Mouse (Mus musculus): ENCODE measurements around the gene Vmn1r233. TPM values are rescaled to one million over a fixed set of nuclear protein-coding genes. Genes with fewer than 3 reads are reported as not detected.
A peak's percentile ranks its signal among the peaks of the same experiment; 100 is the strongest.

Vmn1r233 gene
- not detected in 2 replicates for polyA plus RNA-seq (2014; fragmentation: Nextera tagmentation; extraction: Ambion mirVana)

- Histone ChIP-seq H3K4me1 (ENCODE audit: control insufficient read depth, insufficient read depth, low read length) (no peaks in the 10 kb centered on the region), H3K9me3 (ENCODE audit: control insufficient read depth, low read length) (no peaks in the 10 kb centered on the region), H3K9ac (replicated peaks; ENCODE audit: low read depth, low read length) (no peak within 1 kb of the TSS), H3K4me3 (ENCODE audit: low read depth, low read length) (no peak within 1 kb of the TSS), H3K4me2 (ENCODE audit: low read depth, low read length) (no peak within 1 kb of the TSS), H3K27ac (ENCODE audit: low read depth, low read length) (no peak within 1 kb of the TSS), H3K36me3 (ENCODE audit: control insufficient read depth, insufficient read depth, low read length) (no peaks in the 10 kb centered on the region), H3K27me3 (ENCODE audit: control insufficient read depth, insufficient read depth, low read length) (no peaks in the 10 kb centered on the region)
- no peak for ATAC-seq (ENCODE audit: low read depth)
Observed at GRCm38 (mm10) chr17:20996364-20996763, at the start of gene Vmn1r233. Vmn1r233 (minus strand) TSS chr17:20996464.

DNA sequence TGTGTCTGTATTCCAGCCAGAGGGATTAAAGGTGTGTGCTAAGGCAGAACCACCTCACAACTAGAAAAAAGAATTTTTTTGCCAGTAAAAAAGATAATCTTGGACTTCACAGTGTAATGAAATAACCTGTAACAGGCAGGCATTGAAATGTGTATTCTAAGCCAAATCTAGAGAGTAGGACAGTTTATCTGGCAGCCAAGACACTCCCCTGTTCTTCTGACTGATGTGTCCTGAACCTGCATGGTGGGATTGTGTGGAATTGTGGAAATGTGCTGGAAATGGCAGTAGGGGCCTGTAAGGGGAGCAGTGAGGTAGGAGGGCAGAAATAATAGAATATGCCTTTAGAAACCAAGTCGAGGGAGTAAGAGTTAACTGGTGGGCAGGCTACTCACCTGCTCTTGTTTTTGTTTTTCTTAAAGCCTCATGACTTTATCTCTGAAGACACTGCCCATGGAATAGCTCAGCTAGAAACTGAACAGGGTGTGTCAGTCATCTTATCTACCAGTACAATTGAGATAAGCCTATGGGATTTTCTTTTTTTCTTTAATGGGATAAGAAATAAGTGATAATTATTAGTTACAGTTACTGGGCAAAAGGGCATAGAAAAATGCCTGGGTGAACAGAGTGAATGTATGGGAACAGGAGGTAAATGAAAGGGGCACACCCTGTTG is 22.3 kb upstream of the Vmn1r233 start:
- Histone ChIP-seq H3K36me3 (ENCODE audit: control insufficient read depth, insufficient read depth, low read length) (peaks cover 42% of the 10 kb centered on the region), H3K9me3 (ENCODE audit: control insufficient read depth, low read length) (no peaks in the 10 kb centered on the region), H3K27me3 (ENCODE audit: control insufficient read depth, insufficient read depth, low read length) (no peaks in the 10 kb centered on the region), H3K9ac (replicated peaks; ENCODE audit: low read depth, low read length) (no peak overlapping the region), H3K4me2 (ENCODE audit: low read depth, low read length) (no peak overlapping the region), H3K4me3 (ENCODE audit: low read depth, low read length) (no peak overlapping the region), H3K27ac (ENCODE audit: low read depth, low read length) (no peak overlapping the region), H3K4me1 (ENCODE audit: control insufficient read depth, insufficient read depth, low read length) (no peaks in the 10 kb centered on the region)
- 87% methylated on average over 1 of the region's 1 CpGs for WGBS
- ATAC-seq (ENCODE audit: low read depth) = no peak

DNA sequence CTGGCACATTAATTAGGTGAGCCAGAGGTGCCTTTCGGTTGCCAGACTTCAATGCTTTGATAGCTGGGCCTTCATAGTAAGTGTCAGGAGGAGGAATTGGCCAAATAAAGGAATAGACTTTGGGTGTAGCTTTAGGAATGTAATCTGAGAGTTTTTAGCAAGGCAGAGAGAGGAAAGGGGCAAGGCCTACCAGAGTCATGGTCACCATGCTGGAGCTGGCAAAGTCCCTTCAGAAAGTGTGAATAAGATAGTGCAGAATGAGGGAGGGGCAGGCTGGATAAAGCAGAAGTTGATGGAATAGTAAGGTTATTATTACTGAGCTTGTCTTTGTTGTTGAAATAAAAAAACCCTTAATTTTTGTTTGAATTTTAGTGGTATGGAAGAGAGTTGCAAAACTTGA is 13.5 kb upstream of the Vmn1r233 start:
- H3K27ac ChIP-seq (ENCODE audit: low read depth, low read length) = peak overlapping the region; percentile 90; the same call in 1 of the 2 replicates
- no peak for ATAC-seq (ENCODE audit: low read depth)

GRCm38 (mm10) chr17:21008382-21009331 is 12.4 kb upstream of the Vmn1r233 start, which contains the start of gene Zfp160:
Zfp160 (plus strand) TSS chr17:21008903.
- Histone ChIP-seq H3K36me3 (ENCODE audit: control insufficient read depth, insufficient read depth, low read length) (peaks cover 6% of the 10 kb centered on the region), H3K4me2 (ENCODE audit: low read depth, low read length) (peak within 1 kb of the TSS; percentile 84), H3K27ac (ENCODE audit: low read depth, low read length) (peak within 1 kb of the TSS; percentile 90), H3K4me1 (ENCODE audit: control insufficient read depth, insufficient read depth, low read length) (peaks cover 9% of the 10 kb centered on the region; the same call in 1 of the 2 replicates), H3K4me3 (ENCODE audit: low read depth, low read length) (peak within 1 kb of the TSS; percentile 72), H3K9ac (replicated peaks; ENCODE audit: low read depth, low read length) (peak within 1 kb of the TSS; percentile 85), H3K27me3 (ENCODE audit: control insufficient read depth, insufficient read depth, low read length) (no peaks in the 10 kb centered on the region), H3K9me3 (ENCODE audit: control insufficient read depth, low read length) (no peaks in the 10 kb centered on the region)
- 6% methylated on average over 36 of the region's 36 CpGs for WGBS
- peak; percentile 98 for ATAC-seq (ENCODE audit: low read depth)

More for the DNA sequence above, 13.5 kb upstream of the Vmn1r233 start:
- Histone ChIP-seq H3K4me2 (ENCODE audit: low read depth, low read length) (peak overlapping the region; percentile 84), H3K4me3 (ENCODE audit: low read depth, low read length) (peak overlapping the region; percentile 72), H3K36me3 (ENCODE audit: control insufficient read depth, insufficient read depth, low read length) (peaks cover 10% of the 10 kb centered on the region), H3K9me3 (ENCODE audit: control insufficient read depth, low read length) (no peaks in the 10 kb centered on the region), H3K4me1 (ENCODE audit: control insufficient read depth, insufficient read depth, low read length) (peaks cover 9% of the 10 kb centered on the region; the same call in 1 of the 2 replicates), H3K9ac (replicated peaks; ENCODE audit: low read depth, low read length) (peak overlapping the region; percentile 85), H3K27me3 (ENCODE audit: control insufficient read depth, insufficient read depth, low read length) (no peaks in the 10 kb centered on the region)
- 15% methylated on average over 1 of the region's 1 CpGs for WGBS

- no peak for ATAC-seq (ENCODE audit: low read depth)
- Histone ChIP-seq H3K27me3 (ENCODE audit: control insufficient read depth, insufficient read depth, low read length) (no peaks in the 10 kb centered on the region), H3K9ac (replicated peaks; ENCODE audit: low read depth, low read length) (no peak overlapping the region), H3K4me3 (ENCODE audit: low read depth, low read length) (no peak overlapping the region), H3K27ac (ENCODE audit: low read depth, low read length) (no peak overlapping the region), H3K36me3 (ENCODE audit: control insufficient read depth, insufficient read depth, low read length) (no peaks in the 10 kb centered on the region), H3K4me1 (ENCODE audit: control insufficient read depth, insufficient read depth, low read length) (no peaks in the 10 kb centered on the region), H3K9me3 (ENCODE audit: control insufficient read depth, low read length) (no peaks in the 10 kb centered on the region), H3K4me2 (ENCODE audit: low read depth, low read length) (no peak overlapping the region)
- WGBS = 74% methylated on average over 2 of the region's 2 CpGs
Observed at GRCm38 (mm10) chr17:20993716-20994115, 2.5 kb downstream of the Vmn1r233 start.

- H3K27ac ChIP-seq (ENCODE audit: low read depth, low read length) = no peak overlapping the region
- no peaks in the 10 kb centered on the region for H3K9me3 ChIP-seq (ENCODE audit: control insufficient read depth, low read length)
- H3K4me3 ChIP-seq (ENCODE audit: low read depth, low read length) = no peak overlapping the region
- H3K36me3 ChIP-seq (ENCODE audit: control insufficient read depth, insufficient read depth, low read length) = peaks cover 67% of the 10 kb centered on the region
- H3K9ac ChIP-seq (replicated peaks; ENCODE audit: low read depth, low read length) = no peak overlapping the region
- no peak for ATAC-seq (ENCODE audit: low read depth)
- H3K4me2 ChIP-seq (ENCODE audit: low read depth, low read length) = no peak overlapping the region
- H3K4me1 ChIP-seq (ENCODE audit: control insufficient read depth, insufficient read depth, low read length) = no peaks in the 10 kb centered on the region
- no peaks in the 10 kb centered on the region for H3K27me3 ChIP-seq (ENCODE audit: control insufficient read depth, insufficient read depth, low read length)
Observed at GRCm38 (mm10) chr17:20966681-20967080, 29.6 kb downstream of the Vmn1r233 start.

DNA sequence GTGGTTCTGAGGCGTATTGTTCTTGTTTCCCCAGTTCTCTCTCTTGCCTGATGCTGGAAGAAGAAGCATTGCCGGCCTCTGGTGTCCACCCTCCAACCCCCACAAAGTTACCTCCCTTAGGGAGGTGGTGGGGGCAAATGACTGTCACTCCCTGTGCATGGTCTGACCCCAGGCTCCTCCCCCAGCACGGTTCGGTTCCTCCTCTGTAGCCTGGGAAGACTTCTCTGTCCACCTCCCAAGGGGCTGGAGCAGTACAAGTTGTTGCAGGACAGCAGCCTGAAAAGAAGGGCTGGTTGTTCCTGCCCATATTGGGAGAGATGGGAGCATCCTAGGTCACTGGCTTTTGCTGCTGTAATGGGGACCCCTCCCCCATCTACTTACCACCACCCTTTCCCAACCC is 30.8 kb downstream of the Vmn1r233 start:
- 90% methylated on average over 4 of the region's 4 CpGs for WGBS
- Histone ChIP-seq H3K36me3 (ENCODE audit: control insufficient read depth, insufficient read depth, low read length) (peaks cover 80% of the 10 kb centered on the region), H3K4me3 (ENCODE audit: low read depth, low read length) (no peak overlapping the region), H3K27ac (ENCODE audit: low read depth, low read length) (no peak overlapping the region), H3K9ac (replicated peaks; ENCODE audit: low read depth, low read length) (no peak overlapping the region), H3K27me3 (ENCODE audit: control insufficient read depth, insufficient read depth, low read length) (no peaks in the 10 kb centered on the region), H3K9me3 (ENCODE audit: control insufficient read depth, low read length) (no peaks in the 10 kb centered on the region), H3K4me1 (ENCODE audit: control insufficient read depth, insufficient read depth, low read length) (no peaks in the 10 kb centered on the region), H3K4me2 (ENCODE audit: low read depth, low read length) (no peak overlapping the region)
- no peak for ATAC-seq (ENCODE audit: low read depth)

DNA sequence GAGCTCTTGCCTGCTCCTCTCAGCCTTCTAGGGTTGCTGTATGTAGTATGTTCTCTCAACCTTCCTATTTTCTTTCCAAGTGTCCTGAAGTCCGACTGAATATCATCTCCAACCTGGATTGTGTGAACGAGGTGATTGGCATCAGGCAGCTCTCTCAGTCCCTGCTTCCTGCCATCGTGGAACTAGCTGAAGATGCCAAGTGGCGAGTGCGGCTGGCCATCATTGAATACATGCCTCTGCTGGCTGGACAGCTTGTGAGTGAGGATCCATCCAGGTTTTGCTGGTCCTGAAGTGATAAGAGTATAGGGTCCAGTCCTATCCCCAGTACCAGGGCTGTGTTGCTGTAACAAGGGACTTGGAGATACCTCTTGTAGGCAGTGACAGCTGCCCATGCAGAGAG is 35.9 kb downstream of the Vmn1r233 start:
- WGBS = 95% methylated on average over 5 of the region's 5 CpGs
- Histone ChIP-seq H3K27ac (ENCODE audit: low read depth, low read length) (no peak overlapping the region), H3K4me3 (ENCODE audit: low read depth, low read length) (no peak overlapping the region), H3K9me3 (ENCODE audit: control insufficient read depth, low read length) (no peaks in the 10 kb centered on the region), H3K4me1 (ENCODE audit: control insufficient read depth, insufficient read depth, low read length) (no peaks in the 10 kb centered on the region), H3K36me3 (ENCODE audit: control insufficient read depth, insufficient read depth, low read length) (peaks cover 97% of the 10 kb centered on the region), H3K27me3 (ENCODE audit: control insufficient read depth, insufficient read depth, low read length) (no peaks in the 10 kb centered on the region), H3K4me2 (ENCODE audit: low read depth, low read length) (no peak overlapping the region), H3K9ac (replicated peaks; ENCODE audit: low read depth, low read length) (no peak overlapping the region)
- ATAC-seq (ENCODE audit: low read depth) = no peak

DNA sequence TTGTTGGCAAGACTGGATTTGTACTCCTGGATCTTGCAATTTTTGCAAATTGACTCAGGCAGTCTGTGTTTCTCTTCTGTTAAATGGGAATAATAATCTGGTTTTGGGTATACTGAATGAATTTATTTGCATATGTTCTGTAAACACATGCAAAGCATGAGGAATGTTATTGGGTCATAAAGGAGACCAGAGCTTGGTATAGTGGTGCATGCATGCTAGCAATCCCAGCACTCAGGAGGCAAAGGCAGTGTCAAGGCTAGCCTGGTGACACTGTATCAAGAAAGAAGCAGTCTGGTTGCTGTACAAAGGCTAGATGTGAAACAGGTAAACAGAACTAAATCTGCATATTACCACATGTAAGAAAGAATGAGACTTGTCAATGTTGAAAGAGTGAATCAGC is 49.6 kb downstream of the Vmn1r233 start:
- Histone ChIP-seq H3K4me3 (ENCODE audit: low read depth, low read length) (peak overlapping the region; percentile 76), H3K27me3 (ENCODE audit: control insufficient read depth, insufficient read depth, low read length) (no peaks in the 10 kb centered on the region), H3K9me3 (ENCODE audit: control insufficient read depth, low read length) (no peaks in the 10 kb centered on the region), H3K4me1 (ENCODE audit: control insufficient read depth, insufficient read depth, low read length) (peaks cover 23% of the 10 kb centered on the region), H3K9ac (replicated peaks; ENCODE audit: low read depth, low read length) (peak overlapping the region; percentile 84; the same call in 1 of the 2 replicates), H3K27ac (ENCODE audit: low read depth, low read length) (no peak overlapping the region), H3K4me2 (ENCODE audit: low read depth, low read length) (peak overlapping the region; percentile 67), H3K36me3 (ENCODE audit: control insufficient read depth, insufficient read depth, low read length) (0 out of 2 replicates have a peak, but pooled peaks cover 3% of the 10 kb centered on the region)
- ATAC-seq (ENCODE audit: low read depth) = no peak
